Mouse (Mus musculus): Measurements from ENCODE around the gene Ppp1r14c. TPM values are rescaled to one million over a fixed set of nuclear protein-coding genes. Genes with fewer than 3 reads are reported as not detected.
"Not testable (repeated sequence)": the region's sequence is repeated elsewhere in the genome, so short reads cannot be mapped to it uniquely, and the experiment has no call there.

The Ppp1r14c gene
- polyA plus RNA-seq, 1 experiment from 2014 or later: 1.4 TPM

DNA sequence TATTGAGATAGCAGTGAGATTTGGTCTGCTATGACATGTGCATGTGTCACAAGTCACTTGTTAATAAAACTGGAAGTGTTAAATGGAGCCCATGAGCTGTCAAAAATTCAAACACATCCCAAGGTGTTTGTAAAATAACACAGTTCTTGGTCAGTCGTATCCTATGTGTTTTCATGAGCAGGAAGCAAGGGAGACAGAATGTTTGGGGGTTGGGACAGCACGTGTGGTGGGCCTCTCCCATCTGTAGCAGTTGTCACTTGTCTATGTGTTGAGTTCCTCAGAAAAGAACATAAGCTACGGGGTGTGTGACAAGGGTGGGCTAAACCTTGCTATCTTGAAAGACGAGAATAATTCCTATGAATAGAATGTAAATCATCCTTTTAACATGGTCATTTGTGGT is 51.6 kb downstream of the Ppp1r14c start:
- H3K4me1 ChIP-seq (replicated peaks; ENCODE audit: control insufficient read depth, insufficient read depth, low read length): no peaks in the 10 kb centered on the region
- no peak overlapping the region for H3K27ac ChIP-seq (ENCODE audit: low read depth, low read length)
- H3K36me3 ChIP-seq (ENCODE audit: control insufficient read depth, insufficient read depth): no peaks in the 10 kb centered on the region
- no peak overlapping the region for H3K4me3 ChIP-seq (ENCODE audit: low read depth, low read length)
- H3K9ac ChIP-seq (ENCODE audit: low read depth, low read length): no peak overlapping the region
- no peaks in the 10 kb centered on the region for H3K27me3 ChIP-seq (replicated peaks; ENCODE audit: control insufficient read depth, insufficient read depth, low read length)
- 54% methylated on average over 4 of the region's 4 CpGs for WGBS
- H3K4me2 ChIP-seq (replicated peaks; ENCODE audit: low read depth): no peak overlapping the region
- ATAC-seq: no peak
- TF ChIP-seq CTCF (IDR thresholded peaks at IDR 0.05; ENCODE audit: low read depth): no peak
- H3K9me3 ChIP-seq (ENCODE audit: control insufficient read depth): no peaks in the 10 kb centered on the region

DNA sequence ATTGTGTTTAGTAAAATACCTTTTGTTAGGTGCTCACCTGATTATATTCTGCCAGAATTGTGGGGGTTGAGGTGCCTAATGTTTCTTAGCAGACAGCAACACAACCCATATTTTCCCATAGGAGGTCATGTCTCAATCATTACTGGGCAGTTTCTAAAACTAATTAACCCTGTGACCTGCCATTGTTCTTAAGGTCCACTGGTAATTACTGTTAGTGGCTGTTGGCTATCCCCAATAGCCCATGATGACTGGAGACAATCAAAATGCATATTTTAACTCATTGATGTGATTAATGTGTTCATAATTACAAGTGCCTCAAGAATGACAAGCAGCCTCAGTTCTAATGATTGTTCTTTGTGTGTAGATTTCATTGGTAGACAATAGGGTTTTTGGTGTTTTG is 58.2 kb downstream of the Ppp1r14c start:
- H3K4me3 ChIP-seq (ENCODE audit: low read depth, low read length): no peak overlapping the region
- H3K9ac ChIP-seq (ENCODE audit: low read depth, low read length): no peak overlapping the region
- no peaks in the 10 kb centered on the region for H3K36me3 ChIP-seq (ENCODE audit: control insufficient read depth, insufficient read depth)
- no peaks in the 10 kb centered on the region for H3K27me3 ChIP-seq (replicated peaks; ENCODE audit: control insufficient read depth, insufficient read depth, low read length)
- H3K4me2 ChIP-seq (replicated peaks; ENCODE audit: low read depth): no peak overlapping the region
- ATAC-seq: no peak
- no peaks in the 10 kb centered on the region for H3K4me1 ChIP-seq (replicated peaks; ENCODE audit: control insufficient read depth, insufficient read depth, low read length)
- H3K9me3 ChIP-seq (ENCODE audit: control insufficient read depth): no peaks in the 10 kb centered on the region
- TF ChIP-seq CTCF (IDR thresholded peaks at IDR 0.05; ENCODE audit: low read depth): no peak
- no peak overlapping the region for H3K27ac ChIP-seq (ENCODE audit: low read depth, low read length)

DNA sequence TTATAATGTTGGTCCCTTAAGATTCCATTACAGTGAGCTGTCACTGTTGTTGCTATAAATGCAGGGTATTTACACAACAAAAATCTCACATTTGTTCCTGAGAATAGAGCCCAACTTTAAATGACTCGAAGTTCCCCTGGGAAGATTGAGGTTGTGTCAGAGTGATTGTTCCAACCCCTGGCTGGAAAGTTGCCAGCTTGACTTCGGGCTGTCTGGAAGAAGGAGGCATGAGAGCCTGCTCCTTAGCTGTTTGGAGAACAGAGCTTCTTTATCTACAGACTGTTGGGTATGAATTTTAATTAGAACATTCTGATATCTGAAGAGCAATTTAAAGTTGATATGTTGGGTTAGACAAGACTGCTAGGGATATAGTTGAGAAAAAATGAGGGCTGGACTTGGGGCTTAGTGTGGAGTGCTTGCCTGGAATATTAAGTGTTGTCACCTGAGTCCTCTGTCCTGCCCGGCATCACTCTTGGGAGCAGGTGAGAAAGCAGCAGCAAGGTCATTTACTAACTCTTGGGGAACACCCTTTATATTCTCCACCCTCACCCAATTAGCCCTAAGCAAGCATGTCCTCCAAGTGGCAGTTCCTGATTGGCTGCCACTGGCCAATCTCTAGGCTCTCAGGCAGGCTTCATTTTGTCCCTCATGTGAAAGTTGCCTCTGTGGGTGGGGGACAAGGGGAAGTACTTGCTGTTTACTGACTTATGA is 62.0 kb downstream of the Ppp1r14c start:
- Histone ChIP-seq H3K36me3 (ENCODE audit: control insufficient read depth, insufficient read depth) (no peaks in the 10 kb centered on the region), H3K9ac (ENCODE audit: low read depth, low read length) (no peak overlapping the region), H3K27me3 (replicated peaks; ENCODE audit: control insufficient read depth, insufficient read depth, low read length) (no peaks in the 10 kb centered on the region), H3K4me1 (replicated peaks; ENCODE audit: control insufficient read depth, insufficient read depth, low read length) (no peaks in the 10 kb centered on the region), H3K4me3 (ENCODE audit: low read depth, low read length) (no peak overlapping the region), H3K9me3 (ENCODE audit: control insufficient read depth) (no peaks in the 10 kb centered on the region), H3K4me2 (replicated peaks; ENCODE audit: low read depth) (no peak overlapping the region), H3K27ac (ENCODE audit: low read depth, low read length) (no peak overlapping the region)
- no peak for TF ChIP-seq CTCF (IDR thresholded peaks at IDR 0.05; ENCODE audit: low read depth)
- ATAC-seq: no peak
- 49% methylated on average over 3 of the region's 3 CpGs for WGBS

DNA sequence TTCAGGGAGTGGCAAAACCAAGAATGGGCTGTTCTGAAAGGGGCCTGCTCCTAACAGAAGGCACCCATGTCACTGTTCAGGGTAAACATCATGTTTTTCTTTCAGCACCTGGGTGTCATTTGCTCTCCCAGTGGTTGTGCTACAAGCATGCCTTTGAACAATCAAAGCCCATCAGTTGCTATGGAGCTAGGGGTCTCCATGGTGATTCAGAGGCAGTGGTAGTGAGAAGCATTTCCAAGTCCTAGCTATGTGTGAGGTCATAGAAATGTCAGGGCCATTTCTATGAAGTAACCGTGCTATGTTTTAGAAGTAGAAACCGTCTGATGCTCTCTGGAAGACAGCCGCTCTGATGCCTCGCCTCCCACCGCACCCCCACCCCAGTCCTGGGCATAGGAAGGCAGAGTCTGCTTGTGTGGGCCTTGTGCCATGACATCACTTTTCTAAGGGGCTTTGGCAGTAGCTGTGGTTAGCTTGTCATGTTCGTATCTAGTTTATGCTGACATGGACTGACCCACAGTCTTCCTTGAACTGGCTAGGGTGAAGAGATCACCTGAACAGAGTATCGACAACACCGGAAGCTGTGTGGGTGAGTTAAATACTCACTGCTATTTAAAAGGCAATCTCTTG is 69.1 kb downstream of the Ppp1r14c start:
- Histone ChIP-seq H3K4me2 (replicated peaks; ENCODE audit: low read depth) (no peak overlapping the region), H3K36me3 (ENCODE audit: control insufficient read depth, insufficient read depth) (no peaks in the 10 kb centered on the region), H3K27me3 (replicated peaks; ENCODE audit: control insufficient read depth, insufficient read depth, low read length) (no peaks in the 10 kb centered on the region), H3K27ac (ENCODE audit: low read depth, low read length) (no peak overlapping the region), H3K4me1 (replicated peaks; ENCODE audit: control insufficient read depth, insufficient read depth, low read length) (no peaks in the 10 kb centered on the region), H3K4me3 (ENCODE audit: low read depth, low read length) (no peak overlapping the region), H3K9me3 (ENCODE audit: control insufficient read depth) (no peaks in the 10 kb centered on the region), H3K9ac (ENCODE audit: low read depth, low read length) (no peak overlapping the region)
- TF ChIP-seq CTCF (IDR thresholded peaks at IDR 0.05; ENCODE audit: low read depth): no peak
- WGBS: 91% methylated on average over 8 of the region's 8 CpGs
- ATAC-seq: no peak

DNA sequence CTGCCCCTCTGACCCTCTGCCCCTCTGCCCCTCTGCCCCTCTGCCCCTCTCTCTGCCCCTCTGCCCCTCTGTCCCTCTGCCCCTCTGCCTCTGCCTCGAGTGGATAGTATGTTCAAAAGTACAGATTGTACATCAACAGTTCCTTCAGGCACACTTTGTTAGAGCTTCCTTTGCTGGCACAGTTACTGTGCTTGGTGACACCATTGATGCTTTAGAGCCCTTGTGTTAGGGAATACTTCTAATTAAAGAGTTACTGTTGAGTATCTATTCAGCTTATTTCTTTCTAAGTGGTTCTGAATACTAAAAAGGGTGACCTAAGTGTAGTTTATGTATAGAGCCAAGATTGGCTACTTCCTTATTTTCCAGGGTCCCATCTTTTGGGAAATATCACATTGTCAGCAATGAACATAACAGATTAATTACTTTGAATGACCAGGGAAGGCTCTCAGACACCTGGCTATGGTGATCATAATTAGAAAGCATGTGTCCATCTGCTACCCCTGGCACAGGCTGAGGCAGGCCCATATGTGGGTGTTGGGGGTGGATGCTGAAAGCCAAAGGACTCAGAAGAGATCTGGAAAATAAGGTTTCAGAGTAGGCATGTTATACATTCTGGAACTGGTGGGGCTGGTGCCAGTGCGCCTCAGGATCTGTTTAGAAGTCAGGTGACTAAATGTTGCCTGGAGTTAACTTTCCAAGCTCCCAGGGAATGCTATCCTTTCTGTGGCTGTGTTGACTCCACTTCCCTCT is 75.0 kb downstream of the Ppp1r14c start:
- no peak overlapping the region for H3K9ac ChIP-seq (ENCODE audit: low read depth, low read length)
- H3K27me3 ChIP-seq (replicated peaks; ENCODE audit: control insufficient read depth, insufficient read depth, low read length): no peaks in the 10 kb centered on the region
- no peak overlapping the region for H3K4me2 ChIP-seq (replicated peaks; ENCODE audit: low read depth)
- 60% methylated on average over 2 of the region's 2 CpGs for WGBS
- H3K27ac ChIP-seq (ENCODE audit: low read depth, low read length): no peak overlapping the region
- H3K36me3 ChIP-seq (ENCODE audit: control insufficient read depth, insufficient read depth): no peaks in the 10 kb centered on the region
- H3K9me3 ChIP-seq (ENCODE audit: control insufficient read depth): no peaks in the 10 kb centered on the region
- ATAC-seq: no peak
- no peaks in the 10 kb centered on the region for H3K4me1 ChIP-seq (replicated peaks; ENCODE audit: control insufficient read depth, insufficient read depth, low read length)
- no peak overlapping the region for H3K4me3 ChIP-seq (ENCODE audit: low read depth, low read length)
- no peak for TF ChIP-seq CTCF (IDR thresholded peaks at IDR 0.05; ENCODE audit: low read depth)

DNA sequence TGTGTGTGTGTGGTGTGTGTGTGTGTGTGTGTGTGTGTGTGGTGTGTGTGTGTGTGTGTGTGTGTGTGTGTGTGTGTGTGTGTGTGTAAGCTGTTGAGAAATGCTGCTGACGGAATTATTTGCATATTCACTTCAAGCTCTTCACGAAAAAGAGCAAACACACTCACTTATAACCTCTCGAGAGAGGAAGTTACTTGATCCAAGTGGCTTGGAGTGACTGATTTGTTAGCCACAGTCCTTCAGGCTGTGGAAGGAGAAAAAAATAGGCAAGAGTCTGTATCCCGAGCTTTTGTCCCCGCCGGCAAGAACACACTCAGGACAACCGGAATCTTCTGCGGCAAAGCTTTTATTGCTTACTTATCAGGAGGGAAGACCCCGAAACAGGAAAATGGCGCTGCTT is 80.9 kb downstream of the Ppp1r14c start:
- H3K4me1 ChIP-seq (replicated peaks; ENCODE audit: control insufficient read depth, insufficient read depth, low read length); H3K9me3 ChIP-seq (ENCODE audit: control insufficient read depth); ATAC-seq; H3K27me3 ChIP-seq (replicated peaks; ENCODE audit: control insufficient read depth, insufficient read depth, low read length); H3K27ac ChIP-seq (ENCODE audit: low read depth, low read length); H3K9ac ChIP-seq (ENCODE audit: low read depth, low read length); H3K36me3 ChIP-seq (ENCODE audit: control insufficient read depth, insufficient read depth); H3K4me2 ChIP-seq (replicated peaks; ENCODE audit: low read depth); H3K4me3 ChIP-seq (ENCODE audit: low read depth, low read length): not testable (repeated sequence)
- WGBS: 82% methylated on average over 10 of the region's 10 CpGs

Data from intestine, postnatal 0 days (tissue).